Mouse (Mus musculus): ENCODE results near the gene Gfm1. TPM values are rescaled to one million over a fixed set of nuclear protein-coding genes. Genes with fewer than 3 reads are reported as not detected.

The Gfm1 gene
- total RNA-seq (2021), result 123 and 133 TPM in 2 replicates
- long read RNA-seq, experiment 1, full-length matches to known transcripts, result 74 of 89 reads
- long read RNA-seq, experiment 1, partial matches to known transcripts, result 8 of 89 reads
- long read RNA-seq, experiment 1, other reads (novel, unspliced or antisense), result 7 of 89 reads
- long read RNA-seq, experiment 2, full-length matches to known transcripts, result 49 of 61 reads
- long read RNA-seq, experiment 2, partial matches to known transcripts, result 4 of 61 reads
- long read RNA-seq, experiment 2, other reads (novel, unspliced or antisense), result 8 of 61 reads

- peak; percentile 95 for DNase-seq
Observed at GRCm38 (mm10) chr3:67429999-67430380, at the start of gene Gfm1. Gene Gfm1 (plus strand): TSS chr3:67430096.

- no peak for DNase-seq
Observed at GRCm38 (mm10) chr3:67429338-67429998, 428 bp upstream of the Gfm1 start.

DNA sequence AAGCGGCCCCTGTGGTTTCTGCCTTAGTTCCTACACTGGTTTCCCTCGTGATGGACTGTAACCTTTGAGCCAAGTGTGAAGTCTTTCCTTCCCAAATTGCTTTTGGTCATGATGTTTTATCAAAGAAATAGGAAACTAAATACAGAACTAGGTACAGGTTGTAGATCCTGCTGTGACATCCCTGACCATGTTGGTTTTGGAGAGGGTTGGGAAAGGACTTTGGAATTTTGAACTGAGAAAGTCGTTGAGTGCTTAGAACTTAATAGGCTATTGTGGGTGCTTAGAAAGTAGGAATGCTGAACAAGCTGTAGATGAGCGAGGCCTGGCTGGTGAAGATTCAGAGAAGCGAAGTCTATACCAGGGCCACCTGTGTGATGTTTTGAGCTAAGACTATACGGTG, 4.1 kb downstream of the Gfm1 start:
- no peak for DNase-seq

DNA sequence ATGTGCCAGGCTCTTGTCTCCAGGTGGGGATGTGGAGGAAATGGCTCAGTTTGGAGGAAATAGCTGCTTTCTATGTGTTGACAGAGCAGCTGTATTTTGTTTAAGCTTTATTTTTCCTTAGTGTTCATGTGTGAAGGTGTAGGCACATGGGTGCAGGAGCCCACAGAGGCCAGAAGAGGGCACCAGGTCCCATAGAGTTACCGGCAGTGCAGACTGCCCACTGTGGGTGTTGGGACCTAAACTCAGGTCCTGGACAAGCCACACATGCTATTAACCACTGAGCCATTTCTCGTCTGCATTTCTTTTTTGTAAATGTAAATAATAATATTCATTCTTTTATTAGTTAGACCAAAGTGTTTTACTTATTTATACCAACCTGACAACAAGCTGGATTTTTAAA, 17.2 kb downstream of the Gfm1 start:
- no peak for DNase-seq

- no peak for DNase-seq
Observed at GRCm38 (mm10) chr3:67449660-67450059, 19.8 kb downstream of the Gfm1 start.

DNA sequence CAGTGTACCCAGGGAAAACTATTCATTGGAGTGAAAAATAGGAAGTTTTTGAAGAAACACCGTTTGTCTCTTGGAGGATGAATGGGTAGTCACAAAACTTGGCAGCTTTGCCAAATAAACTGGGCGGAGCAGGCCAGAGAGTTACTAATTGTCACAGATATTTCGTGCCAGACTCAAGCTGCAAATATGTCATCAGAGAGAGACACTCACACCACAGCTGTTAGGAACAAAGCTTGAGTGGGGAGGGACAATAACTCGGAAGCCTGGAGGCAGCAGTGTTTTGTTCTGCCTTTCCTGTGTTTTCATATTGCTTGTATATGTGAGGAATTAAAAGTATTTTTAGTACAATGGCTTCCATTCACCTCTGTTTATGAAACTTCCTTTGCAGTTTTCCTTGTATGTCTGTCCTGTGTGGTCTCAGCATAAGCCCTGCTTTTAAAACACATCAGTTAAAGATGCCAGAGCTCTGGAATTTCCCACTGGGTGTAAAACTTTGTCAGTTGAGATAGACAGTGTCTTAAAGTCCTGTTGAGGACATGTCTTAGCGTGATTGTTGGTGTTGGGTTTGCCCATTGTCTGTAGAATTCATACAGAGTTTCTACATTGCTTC, 20.8 kb downstream of the Gfm1 start:
- DNase-seq, result no peak

- no peak for DNase-seq
Observed at GRCm38 (mm10) chr3:67459881-67460280, 30.0 kb downstream of the Gfm1 start.

DNA sequence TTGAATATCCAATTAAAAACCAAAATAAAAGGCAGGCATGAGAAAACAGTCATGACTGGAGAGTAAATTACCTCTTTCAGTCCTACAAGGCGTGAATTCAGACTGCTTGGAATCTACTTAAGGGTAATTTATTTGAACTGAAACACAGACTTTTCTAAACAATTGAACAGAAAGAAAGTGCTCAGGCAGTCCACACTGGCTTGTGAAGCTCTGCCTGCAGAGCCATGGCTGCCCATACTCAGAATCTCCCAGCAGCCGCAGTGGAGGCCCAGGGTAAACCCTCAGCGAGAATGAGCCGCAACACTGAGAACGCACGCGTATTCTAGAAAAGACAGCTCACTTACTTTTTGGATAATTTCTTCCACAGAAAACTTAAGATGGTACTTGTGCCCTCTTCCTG, 32.1 kb downstream of the Gfm1 start:
- DNase-seq, result no peak

- no peak for DNase-seq
Observed at GRCm38 (mm10) chr3:67462578-67462977, 32.7 kb downstream of the Gfm1 start.

DNA sequence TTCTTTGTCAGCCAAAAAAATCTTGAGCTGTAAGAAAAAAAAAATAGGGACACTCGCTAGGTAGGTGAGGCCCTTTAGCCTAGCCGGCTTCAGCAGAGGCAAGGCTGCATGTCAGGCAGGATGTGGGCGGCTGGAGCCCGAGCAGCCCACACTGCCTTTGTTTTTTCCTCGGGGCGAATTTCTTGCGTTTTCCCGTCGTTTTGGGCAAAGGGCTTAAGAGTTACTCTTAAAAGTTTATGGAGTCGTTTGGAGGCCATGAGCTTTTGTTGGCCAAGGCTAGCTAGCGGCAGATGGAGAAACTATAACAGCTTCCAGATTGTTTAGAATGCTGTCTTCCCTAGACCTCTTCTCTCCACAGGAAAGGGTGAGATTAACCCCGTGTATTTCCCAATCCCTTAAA, 33.1 kb downstream of the Gfm1 start:
- DNase-seq, result no peak

DNA sequence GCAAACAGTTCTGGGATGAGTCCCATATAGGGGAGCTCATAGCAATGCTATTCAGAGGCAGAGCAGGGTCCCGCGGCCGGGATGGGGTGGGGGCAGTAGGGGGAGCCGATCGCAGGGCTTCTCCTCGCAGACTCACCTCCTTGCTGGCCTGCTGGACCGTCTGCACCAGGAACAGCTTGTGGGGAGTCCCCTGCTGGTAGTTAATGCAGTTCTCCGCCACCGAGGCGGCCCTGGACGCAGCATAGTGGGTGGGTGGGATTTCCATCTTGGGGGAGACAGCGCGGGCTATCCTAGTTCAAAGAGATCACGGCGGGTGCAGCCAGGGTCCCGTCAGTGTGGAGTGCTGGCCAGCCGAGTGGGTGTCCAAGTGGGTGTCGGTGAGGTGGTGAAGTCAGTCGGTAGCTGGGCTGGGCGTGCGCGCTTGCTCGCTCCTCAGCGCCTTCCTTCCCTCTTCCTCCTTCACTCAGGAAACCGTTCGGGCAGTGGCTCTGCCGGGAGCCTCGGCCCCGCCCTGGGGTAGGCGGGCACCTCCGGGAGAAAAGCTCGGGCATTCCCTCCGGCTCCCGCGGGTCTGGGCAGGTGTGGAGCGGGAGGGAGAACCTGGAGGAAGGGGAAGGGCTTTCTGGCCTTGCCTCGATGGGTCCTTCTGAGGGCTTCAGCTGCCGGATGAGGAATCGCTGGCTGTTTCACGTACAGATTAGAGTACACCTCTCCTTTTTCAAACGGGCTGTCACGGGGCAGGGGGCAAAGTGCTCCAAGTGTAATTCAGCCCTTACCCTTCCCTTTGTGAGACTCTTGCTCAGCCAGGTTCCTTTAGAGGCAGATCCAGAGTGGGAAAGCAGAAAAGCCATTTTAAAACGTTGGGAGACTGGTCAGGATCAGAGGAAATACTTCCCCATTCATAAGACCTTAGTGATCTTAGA, 33.8 kb downstream of the Gfm1 start, which contains the start of gene Lxn:
Lxn (minus strand) TSS at position 477 of the 923 bp plus-strand sequence.
- peak; percentile 82 for DNase-seq

GRCm38 (mm10) chr3:67466576-67466975, 36.7 kb downstream of the Gfm1 start:
- DNase-seq, result no peak

GRCm38 (mm10) chr3:67467281-67467680, 37.4 kb downstream of the Gfm1 start:
- DNase-seq, result no peak

GRCm38 (mm10) chr3:67471408-67472127, 41.7 kb downstream of the Gfm1 start:
- DNase-seq, result no peak

DNA sequence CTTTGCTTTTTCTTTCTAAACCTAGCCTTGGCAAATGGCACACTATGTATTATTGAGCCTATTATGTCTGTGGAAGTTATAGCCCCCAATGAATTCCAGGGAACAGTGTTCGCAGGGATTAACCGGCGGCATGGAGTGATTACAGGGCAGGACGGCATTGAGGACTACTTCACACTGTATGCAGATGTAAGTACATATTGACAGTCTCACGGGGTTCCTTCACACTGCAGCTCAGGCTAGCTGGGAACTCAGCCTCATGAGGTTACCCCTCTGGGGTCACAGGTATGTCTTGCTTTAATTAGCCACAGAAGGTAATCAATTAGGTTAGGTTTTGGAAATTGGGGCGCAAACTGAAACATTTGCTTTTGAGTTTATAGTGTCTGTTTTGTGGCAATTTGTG, 43.5 kb downstream of the Gfm1 start:
- no peak for DNase-seq

GRCm38 (mm10) chr3:67479806-67480205, 49.9 kb downstream of the Gfm1 start:
- no peak for DNase-seq

- no peak for DNase-seq
Observed at GRCm38 (mm10) chr3:67482400-67482799, 52.5 kb downstream of the Gfm1 start.

DNA sequence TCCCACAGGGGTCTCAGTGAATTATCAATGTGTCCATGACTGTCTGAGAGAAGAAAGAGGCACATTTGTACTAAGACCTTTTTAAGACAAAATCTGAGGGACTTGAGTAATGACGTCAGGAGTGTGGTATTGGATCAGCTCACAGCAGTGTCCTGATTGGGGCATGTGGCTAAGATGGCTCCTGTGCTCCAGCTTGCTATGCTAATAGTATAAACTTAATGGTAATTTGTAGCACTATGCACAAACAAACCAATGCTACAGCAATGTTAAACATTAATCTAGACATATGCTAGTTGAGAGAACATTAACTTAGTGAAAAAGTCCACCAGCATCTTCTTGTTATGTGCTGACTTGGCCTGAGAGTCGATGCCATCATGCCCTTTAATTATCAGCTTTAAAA, 55.3 kb downstream of the Gfm1 start:
- DNase-seq, result no peak

GRCm38 (mm10) chr3:67490156-67490555, 60.3 kb downstream of the Gfm1 start:
- DNase-seq, result peak; percentile 14

GRCm38 (mm10) chr3:67492086-67492869, 62.4 kb downstream of the Gfm1 start:
- DNase-seq, result no peak

- DNase-seq, result no peak
Observed at GRCm38 (mm10) chr3:67493132-67493531, 63.2 kb downstream of the Gfm1 start.

All from adrenal gland, postnatal 14 days (tissue).